Mouse (Mus musculus): ENCODE results near the gene Wdr27. TPM values are rescaled to one million over a fixed set of nuclear protein-coding genes. Genes with fewer than 3 reads are reported as not detected.
"Not testable (repeated sequence)": the region's sequence is repeated elsewhere in the genome, so short reads cannot be mapped to it uniquely, and the experiment has no call there.

Wdr27 gene
- polyA plus RNA-seq, 1 experiment, result 8.8 TPM

DNA sequence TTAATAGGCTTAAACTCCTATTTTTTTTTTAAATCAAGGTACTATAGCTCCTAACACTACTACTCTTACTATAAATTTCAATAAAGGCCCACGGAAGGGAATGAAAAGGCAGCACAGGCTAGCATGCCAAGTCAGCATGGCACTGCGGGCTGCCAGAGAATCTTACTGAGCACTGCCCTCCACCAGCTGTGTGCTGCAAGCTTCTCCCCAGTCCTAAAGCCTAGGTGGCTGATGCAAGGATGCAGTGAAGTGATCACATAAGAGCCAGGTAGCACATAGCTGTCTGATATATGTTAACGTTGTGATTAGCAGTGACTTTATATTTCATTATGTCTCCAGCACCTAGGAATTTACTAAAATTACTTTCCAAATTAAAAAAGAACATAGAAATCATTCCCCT is 17.0 kb upstream of the Wdr27 start:
- WGBS, result 30% methylated on average over 3 of the region's 3 CpGs

DNA sequence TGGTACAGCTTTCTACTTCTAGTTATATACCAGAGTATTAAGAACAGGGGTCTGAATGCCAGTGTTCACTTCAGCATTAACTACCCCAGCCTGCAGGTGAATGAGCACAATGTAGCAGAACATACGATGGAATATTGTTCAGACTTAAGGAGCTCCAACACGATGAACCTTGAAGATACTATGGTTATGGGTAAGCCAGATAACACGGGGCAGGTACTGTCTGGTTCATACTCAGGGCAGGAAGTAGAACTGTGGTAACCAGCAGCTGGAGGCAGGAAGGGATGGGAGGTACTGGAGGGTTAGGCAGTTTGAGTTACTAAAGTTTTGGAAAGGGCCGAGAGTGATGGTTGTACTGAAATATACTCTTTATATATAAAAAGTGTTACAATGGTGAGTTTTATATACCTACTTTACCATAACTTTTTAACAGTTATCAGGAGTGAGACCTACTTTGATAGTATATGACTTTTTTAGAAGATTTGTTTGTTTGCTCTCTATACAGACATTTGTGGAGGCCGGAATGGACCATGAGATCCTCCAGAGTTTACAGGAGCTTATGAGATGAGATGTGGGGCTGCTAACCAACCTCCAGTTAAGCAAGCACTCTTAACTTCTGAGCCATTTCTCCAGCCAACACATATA is 15.8 kb upstream of the Wdr27 start:
- TF ChIP-seq CTCF (IDR thresholded peaks at IDR 0.05; ENCODE audit: insufficient read depth, low read length) (no peak), POLR2A (IDR thresholded peaks at IDR 0.05; ENCODE audit: borderline replicate concordance, extremely low read depth, low read depth, low read length) (no peak)
- Histone ChIP-seq H3K4me1 (ENCODE audit: control insufficient read depth, insufficient read depth, low read length) (peaks cover 5% of the 10 kb centered on the region), H3K4me3 (replicated peaks; ENCODE audit: extremely low read depth, low read depth, low read length) (no peak overlapping the region)
- no peak for DNase-seq
- 84% methylated on average over 5 of the region's 5 CpGs for WGBS

More for the DNA sequence above, 17.0 kb upstream of the Wdr27 start:
- peaks cover 5% of the 10 kb centered on the region for H3K4me1 ChIP-seq (ENCODE audit: control insufficient read depth, insufficient read depth, low read length)
- no peak for TF ChIP-seq CTCF (IDR thresholded peaks at IDR 0.05; ENCODE audit: insufficient read depth, low read length)
- TF ChIP-seq POLR2A (IDR thresholded peaks at IDR 0.05; ENCODE audit: borderline replicate concordance, extremely low read depth, low read depth, low read length), result no peak
- H3K4me3 ChIP-seq (replicated peaks; ENCODE audit: extremely low read depth, low read depth, low read length), result no peak overlapping the region
- no peak for DNase-seq

- DNase-seq, result no peak
- 84% methylated on average over 8 of the region's 8 CpGs for WGBS
- TF ChIP-seq POLR2A (IDR thresholded peaks at IDR 0.05; ENCODE audit: borderline replicate concordance, extremely low read depth, low read depth, low read length) (no peak), CTCF (IDR thresholded peaks at IDR 0.05; ENCODE audit: insufficient read depth, low read length) (no peak)
- Histone ChIP-seq H3K4me3 (replicated peaks; ENCODE audit: extremely low read depth, low read depth, low read length) (no peak overlapping the region), H3K4me1 (ENCODE audit: control insufficient read depth, insufficient read depth, low read length) (no peaks in the 10 kb centered on the region)
Measured at GRCm38 (mm10) chr17:14953452-14953851, 10.5 kb upstream of the Wdr27 start.

DNA sequence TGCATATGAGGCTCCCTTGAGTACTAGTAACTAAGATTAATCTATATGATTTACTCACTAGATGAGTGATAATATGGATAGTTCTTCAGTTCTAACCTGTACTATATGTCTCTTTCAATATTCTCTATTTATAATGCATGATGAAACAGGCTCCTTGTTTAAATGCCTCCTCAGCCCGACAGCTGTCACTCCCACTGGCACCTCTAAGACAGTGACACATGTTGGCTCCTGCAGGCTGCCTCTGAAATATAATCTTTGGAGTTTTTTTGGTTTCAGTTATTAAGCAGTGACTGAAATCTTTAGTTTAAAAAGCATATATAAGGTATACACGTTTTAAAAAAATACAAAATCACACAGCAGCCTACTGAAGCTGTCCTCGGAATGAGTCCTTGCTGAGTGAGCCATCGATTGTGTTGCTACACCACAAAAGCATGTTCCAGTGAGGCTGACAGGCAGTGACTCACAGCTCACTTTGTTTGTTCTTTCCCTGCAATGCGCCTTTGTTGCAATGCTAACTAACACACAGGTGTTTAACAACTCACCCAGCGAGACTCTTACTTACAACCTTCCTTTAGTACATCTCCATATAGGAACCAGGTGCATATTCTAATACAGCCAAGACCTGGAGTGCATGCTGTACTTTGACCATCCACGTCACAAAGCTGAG is 6.3 kb upstream of the Wdr27 start:
- DNase-seq, result no peak
- Histone ChIP-seq H3K4me3 (replicated peaks; ENCODE audit: extremely low read depth, low read depth, low read length) (no peak overlapping the region), H3K4me1 (ENCODE audit: control insufficient read depth, insufficient read depth, low read length) (peaks cover 3% of the 10 kb centered on the region)
- WGBS, result 84% methylated on average over 7 of the region's 7 CpGs
- TF ChIP-seq CTCF (IDR thresholded peaks at IDR 0.05; ENCODE audit: insufficient read depth, low read length) (no peak), POLR2A (IDR thresholded peaks at IDR 0.05; ENCODE audit: borderline replicate concordance, extremely low read depth, low read depth, low read length) (no peak)

- 93% methylated on average over 1 of the region's 1 CpGs for WGBS
- H3K4me1 ChIP-seq (ENCODE audit: control insufficient read depth, insufficient read depth, low read length), result peaks cover 5% of the 10 kb centered on the region
- no peak for DNase-seq
- TF ChIP-seq POLR2A (IDR thresholded peaks at IDR 0.05; ENCODE audit: borderline replicate concordance, extremely low read depth, low read depth, low read length) (no peak), CTCF (IDR thresholded peaks at IDR 0.05; ENCODE audit: insufficient read depth, low read length) (no peak)
- H3K4me3 ChIP-seq (replicated peaks; ENCODE audit: extremely low read depth, low read depth, low read length), result no peak overlapping the region
Measured at GRCm38 (mm10) chr17:14944551-14944950, 1.6 kb upstream of the Wdr27 start.

DNA sequence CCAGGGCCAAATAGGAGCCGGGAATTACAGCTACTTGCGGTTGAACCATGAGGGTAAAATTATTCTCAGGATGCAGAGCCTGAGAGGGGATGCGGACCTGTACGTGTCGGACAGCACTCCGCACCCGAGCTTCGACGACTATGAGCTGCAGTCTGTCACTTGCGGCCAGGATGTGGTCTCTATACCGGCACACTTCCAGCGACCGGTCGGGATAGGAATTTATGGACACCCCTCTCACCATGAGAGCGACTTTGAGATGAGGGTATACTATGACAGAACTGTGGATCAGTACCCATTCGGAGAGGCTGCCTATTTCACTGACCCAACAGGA is 736 bp upstream of the Wdr27 start:
- Histone ChIP-seq H3K4me1 (ENCODE audit: control insufficient read depth, insufficient read depth, low read length) (peaks cover 5% of the 10 kb centered on the region), H3K4me3 (replicated peaks; ENCODE audit: extremely low read depth, low read depth, low read length) (peak overlapping the region; percentile 83)
- no peak for DNase-seq
- 12% methylated on average over 16 of the region's 16 CpGs for WGBS
- TF ChIP-seq POLR2A (IDR thresholded peaks at IDR 0.05; ENCODE audit: borderline replicate concordance, extremely low read depth, low read depth, low read length) (no peak), CTCF (IDR thresholded peaks at IDR 0.05; ENCODE audit: insufficient read depth, low read length) (no peak)

DNA sequence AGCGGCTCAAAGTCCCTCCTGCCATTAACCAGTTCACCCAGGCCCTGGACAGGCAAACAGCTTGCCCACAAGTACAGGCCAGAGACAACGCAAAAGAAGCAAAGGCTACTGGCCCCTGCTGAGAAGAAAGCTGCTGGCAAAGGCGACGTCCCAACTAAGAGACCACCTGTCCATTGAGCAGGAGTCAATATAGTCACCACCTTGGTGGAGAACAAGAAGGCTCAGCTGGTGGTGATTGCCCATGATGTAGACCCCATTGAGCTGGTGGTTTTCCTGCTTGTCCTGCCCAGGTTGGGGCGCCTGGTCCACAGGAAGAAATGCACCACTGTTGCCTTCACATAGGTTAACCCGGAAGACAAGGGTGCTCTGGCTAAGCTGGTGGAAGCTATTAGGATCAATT is 777 bp downstream of the Wdr27 start:
- DNase-seq, result not testable (repeated sequence)

GRCm38 (mm10) chr17:14935841-14936605 is 6.9 kb downstream of the Wdr27 start:
- no peaks in the 10 kb centered on the region for H3K4me1 ChIP-seq (ENCODE audit: control insufficient read depth, insufficient read depth, low read length)
- TF ChIP-seq POLR2A (IDR thresholded peaks at IDR 0.05; ENCODE audit: borderline replicate concordance, extremely low read depth, low read depth, low read length), result no peak
- no peak for TF ChIP-seq CTCF (IDR thresholded peaks at IDR 0.05; ENCODE audit: insufficient read depth, low read length)
- H3K4me3 ChIP-seq (replicated peaks; ENCODE audit: extremely low read depth, low read depth, low read length), result no peak overlapping the region
- no peak for DNase-seq
- 55% methylated on average over 5 of the region's 5 CpGs for WGBS

More for the DNA sequence above, 777 bp downstream of the Wdr27 start:
- H3K4me1 ChIP-seq (ENCODE audit: control insufficient read depth, insufficient read depth, low read length); H3K4me3 ChIP-seq (replicated peaks; ENCODE audit: extremely low read depth, low read depth, low read length): not testable (repeated sequence)
- WGBS, result 69% methylated on average over 6 of the region's 6 CpGs

- not testable (repeated sequence) for H3K4me1 ChIP-seq (ENCODE audit: control insufficient read depth, insufficient read depth, low read length); DNase-seq; H3K4me3 ChIP-seq (replicated peaks; ENCODE audit: extremely low read depth, low read depth, low read length)
- WGBS, result 76% methylated on average over 14 of the region's 14 CpGs
Measured at GRCm38 (mm10) chr17:14935280-14935679, 7.7 kb downstream of the Wdr27 start.

DNA sequence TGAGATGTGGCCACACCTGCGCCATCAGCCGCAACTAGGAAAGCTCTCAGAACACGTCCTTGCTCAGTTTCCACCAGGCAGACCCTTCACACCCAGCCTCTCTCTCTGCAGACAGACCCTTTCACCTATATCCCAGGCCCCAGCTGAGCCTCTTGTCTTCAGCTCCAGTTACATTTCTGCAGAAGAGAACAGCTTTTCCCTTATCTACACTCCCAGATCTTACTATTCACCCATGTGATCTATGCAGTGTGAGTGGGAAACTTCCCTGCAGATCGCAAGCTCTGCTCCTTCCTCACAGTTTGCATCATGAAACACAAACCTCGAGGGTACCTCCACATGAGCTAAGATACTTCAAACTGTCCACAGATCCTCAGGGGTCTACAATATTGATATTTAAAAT is 11.5 kb downstream of the Wdr27 start:
- Histone ChIP-seq H3K4me3 (replicated peaks; ENCODE audit: extremely low read depth, low read depth, low read length) (no peak overlapping the region), H3K4me1 (ENCODE audit: control insufficient read depth, insufficient read depth, low read length) (no peaks in the 10 kb centered on the region)
- no peak for TF ChIP-seq CTCF (IDR thresholded peaks at IDR 0.05; ENCODE audit: insufficient read depth, low read length)
- TF ChIP-seq POLR2A (IDR thresholded peaks at IDR 0.05; ENCODE audit: borderline replicate concordance, extremely low read depth, low read depth, low read length), result no peak
- WGBS, result 73% methylated on average over 5 of the region's 5 CpGs
- DNase-seq, result no peak

All from lung, adult 2 months (tissue).